Mouse (Mus musculus): ENCODE measurements around the gene Gm29797.

DNA sequence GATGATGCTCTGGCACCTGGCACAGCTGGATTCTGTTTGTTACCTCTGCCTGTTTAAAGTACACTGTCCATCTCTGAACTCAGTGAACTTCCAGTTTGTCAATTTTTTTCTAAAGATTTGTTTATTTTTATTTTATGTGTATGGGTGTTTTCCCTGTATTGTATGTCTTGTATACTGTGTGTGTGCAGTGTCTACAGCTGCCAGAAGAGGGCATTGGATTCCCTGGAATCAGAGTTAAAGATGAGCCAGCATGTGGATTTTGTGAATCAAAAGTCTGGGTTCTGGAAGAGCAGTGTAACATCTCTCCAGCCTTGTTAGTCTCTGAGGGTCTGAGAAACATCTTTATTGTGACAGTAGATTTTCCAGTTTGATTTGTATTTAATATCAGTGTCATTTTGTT lies 33.4 kb upstream of the Gm29797 start:
- TF ChIP-seq POLR2A (IDR thresholded peaks at IDR 0.05; ENCODE audit: low read depth, low read length): no peak
- no peak for TF ChIP-seq CTCF (IDR thresholded peaks at IDR 0.05; ENCODE audit: borderline replicate concordance, insufficient read depth, low read length)
